Mouse (Mus musculus): ENCODE data around the gene Pxdn. TPM values are rescaled to one million over a fixed set of nuclear protein-coding genes. Genes with fewer than 3 reads are reported as not detected.

The Pxdn gene
- total RNA-seq, 1 experiment, result 53.7 TPM

DNA sequence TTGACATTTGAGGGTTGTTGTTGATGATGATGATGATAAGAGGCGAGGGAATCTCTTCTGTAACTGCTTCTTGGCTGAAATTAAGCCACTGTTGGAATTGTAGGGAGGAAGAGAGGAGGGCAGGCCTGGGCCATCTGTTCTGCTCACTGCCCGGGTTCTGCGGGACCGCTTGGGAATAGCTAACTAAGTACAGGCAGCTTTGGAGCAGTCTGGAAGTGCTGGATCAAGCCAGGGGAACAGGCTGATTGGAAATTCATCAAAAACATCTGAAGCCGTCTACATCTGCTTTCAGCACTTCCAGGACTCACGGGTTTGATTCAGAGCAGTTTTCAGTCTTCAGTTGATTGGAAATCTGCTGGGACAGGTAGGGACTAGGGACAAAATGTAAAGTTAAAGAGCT, 120.6 kb downstream of the Pxdn start:
- no peak for DNase-seq (ENCODE audit: low read depth, low spot score)
- in situ Hi-C loops (cut with MboI; ENCODE audit: low sequenced_read_pairs in 2 of 2, unreplicated experiment in 2 of 2), result no loop called here

DNA sequence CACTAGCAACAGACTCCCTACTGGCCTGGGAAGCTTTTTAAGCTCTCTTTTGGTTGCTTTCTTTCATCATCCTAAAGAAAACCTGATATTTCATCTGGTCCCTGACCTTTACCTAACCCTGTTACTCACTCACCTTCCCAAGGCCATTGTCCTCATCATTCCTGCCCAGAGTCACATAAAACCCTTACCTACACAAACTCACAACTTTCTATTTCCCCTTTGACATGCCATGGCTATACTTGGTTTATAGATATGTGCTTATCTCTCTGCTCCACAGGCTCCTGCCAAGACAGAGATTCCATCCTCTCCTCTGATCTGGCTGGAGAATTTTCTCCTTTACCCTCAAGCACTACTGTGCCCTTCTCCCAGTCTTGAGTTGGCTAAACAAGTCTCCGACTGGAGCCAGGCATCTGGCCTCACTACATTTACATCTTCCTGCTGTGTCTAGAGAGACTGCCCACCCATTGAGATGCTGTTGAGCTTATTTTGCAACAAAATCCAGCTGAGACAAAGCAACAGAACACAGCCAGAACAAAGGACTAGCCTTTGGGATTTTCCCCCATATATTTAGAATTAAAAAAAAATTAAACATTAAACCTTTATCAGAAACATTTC, 124.2 kb downstream of the Pxdn start:
- Histone ChIP-seq H3K9ac (ENCODE audit: insufficient read depth, low read depth, low read length, poor library complexity, severe bottlenecking) (no peak overlapping the region), H3K4me1 (ENCODE audit: control insufficient read depth in 2 of 2, insufficient read depth in 2 of 2, low read length in 2 of 2, poor library complexity in 1 of 2) (no peaks in the 10 kb centered on the region), H3K4me3 (ENCODE audit: insufficient read depth in 1 of 2, low read depth in 1 of 2, low read length in 2 of 2, poor library complexity in 1 of 2, severe bottlenecking in 1 of 2) (no peak overlapping the region), H3K27ac (ENCODE audit: insufficient read depth, low read depth, low read length, poor library complexity, severe bottlenecking) (peak overlapping the region; percentile 49), H3K9me3 (ENCODE audit: control insufficient read depth, insufficient read depth, low read depth, low read length) (0 out of 2 replicates have a peak, but pooled peaks cover 2% of the 10 kb centered on the region), H3K36me3 (ENCODE audit: control insufficient read depth, insufficient read depth, low read length, poor library complexity, severe bottlenecking) (no peaks in the 10 kb centered on the region)
- DNase-seq (ENCODE audit: low read depth, low spot score), result peak; percentile 11
- in situ Hi-C loops (cut with MboI; ENCODE audit: low sequenced_read_pairs in 2 of 2, unreplicated experiment in 2 of 2), result no loop called here
- TF ChIP-seq HCFC1 (IDR thresholded peaks at IDR 0.05; ENCODE audit: borderline replicate concordance, insufficient read depth, low read length) (no peak), CHD2 (IDR thresholded peaks at IDR 0.05; ENCODE audit: low read depth, low read length) (no peak), ZC3H11A (IDR thresholded peaks at IDR 0.05; ENCODE audit: borderline replicate concordance, low read depth, low read length) (no peak), MAFK (IDR thresholded peaks at IDR 0.05; ENCODE audit: insufficient read depth, low read depth, low read length) (no peak), ZNF384 (IDR thresholded peaks at IDR 0.05; ENCODE audit: low read depth, low read length) (no peak)

More for the DNA sequence above, 120.6 kb downstream of the Pxdn start:
- Histone ChIP-seq H3K9me3 (ENCODE audit: control insufficient read depth, insufficient read depth, low read depth, low read length) (0 out of 2 replicates have a peak, but pooled peaks cover 2% of the 10 kb centered on the region), H3K9ac (ENCODE audit: insufficient read depth, low read depth, low read length, poor library complexity, severe bottlenecking) (no peak overlapping the region), H3K4me3 (ENCODE audit: insufficient read depth in 1 of 2, low read depth in 1 of 2, low read length in 2 of 2, poor library complexity in 1 of 2, severe bottlenecking in 1 of 2) (no peak overlapping the region), H3K36me3 (ENCODE audit: control insufficient read depth, insufficient read depth, low read length, poor library complexity, severe bottlenecking) (no peaks in the 10 kb centered on the region; the same call in 1 of the 2 replicates), H3K4me1 (ENCODE audit: control insufficient read depth in 2 of 2, insufficient read depth in 2 of 2, low read length in 2 of 2, poor library complexity in 1 of 2) (no peaks in the 10 kb centered on the region), H3K27ac (ENCODE audit: insufficient read depth, low read depth, low read length, poor library complexity, severe bottlenecking) (no peak overlapping the region)
- TF ChIP-seq CHD2 (IDR thresholded peaks at IDR 0.05; ENCODE audit: low read depth, low read length), result no peak
- TF ChIP-seq HCFC1 (IDR thresholded peaks at IDR 0.05; ENCODE audit: borderline replicate concordance, insufficient read depth, low read length), result no peak
- no peak for TF ChIP-seq MAFK (IDR thresholded peaks at IDR 0.05; ENCODE audit: insufficient read depth, low read depth, low read length)
- TF ChIP-seq ZNF384 (IDR thresholded peaks at IDR 0.05; ENCODE audit: low read depth, low read length), result no peak
- no peak for TF ChIP-seq ZC3H11A (IDR thresholded peaks at IDR 0.05; ENCODE audit: borderline replicate concordance, low read depth, low read length)

DNA sequence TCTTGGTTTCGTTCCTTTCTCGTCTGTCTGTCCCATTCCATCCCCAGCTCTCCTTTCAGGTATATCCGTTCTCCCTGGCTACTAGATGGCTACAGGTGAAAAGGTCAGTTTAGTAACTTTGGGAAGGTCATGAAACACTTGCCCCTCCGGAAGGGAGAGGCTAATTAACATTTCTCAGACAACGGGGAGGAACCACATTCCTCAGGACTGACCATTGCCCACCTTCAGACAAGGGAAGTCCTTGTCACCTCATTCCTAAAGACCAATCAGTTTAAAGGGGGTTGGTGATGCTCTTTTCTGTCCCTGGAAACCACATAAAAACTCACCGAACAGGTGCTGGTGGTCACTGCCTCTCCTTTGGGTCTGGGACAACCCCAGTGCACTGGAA, 124.7 kb downstream of the Pxdn start:
- H3K9me3 ChIP-seq (ENCODE audit: control insufficient read depth, insufficient read depth, low read depth, low read length), result 0 out of 2 replicates have a peak, but pooled peaks cover 2% of the 10 kb centered on the region
- TF ChIP-seq ZNF384 (IDR thresholded peaks at IDR 0.05; ENCODE audit: low read depth, low read length) (no peak), MAFK (IDR thresholded peaks at IDR 0.05; ENCODE audit: insufficient read depth, low read depth, low read length) (no peak), HCFC1 (IDR thresholded peaks at IDR 0.05; ENCODE audit: borderline replicate concordance, insufficient read depth, low read length) (no peak), CHD2 (IDR thresholded peaks at IDR 0.05; ENCODE audit: low read depth, low read length) (no peak), ZC3H11A (IDR thresholded peaks at IDR 0.05; ENCODE audit: borderline replicate concordance, low read depth, low read length) (no peak)
- H3K36me3 ChIP-seq (ENCODE audit: control insufficient read depth, insufficient read depth, low read length, poor library complexity, severe bottlenecking), result no peaks in the 10 kb centered on the region
- in situ Hi-C loops (cut with MboI; ENCODE audit: low sequenced_read_pairs in 2 of 2, unreplicated experiment in 2 of 2), result no loop called here
- H3K27ac ChIP-seq (ENCODE audit: insufficient read depth, low read depth, low read length, poor library complexity, severe bottlenecking), result peak overlapping the region; percentile 85
- peak; percentile 11 for DNase-seq (ENCODE audit: low read depth, low spot score)
- H3K4me3 ChIP-seq (ENCODE audit: insufficient read depth in 1 of 2, low read depth in 1 of 2, low read length in 2 of 2, poor library complexity in 1 of 2, severe bottlenecking in 1 of 2), result no peak overlapping the region
- no peak overlapping the region for H3K9ac ChIP-seq (ENCODE audit: insufficient read depth, low read depth, low read length, poor library complexity, severe bottlenecking)
- no peaks in the 10 kb centered on the region for H3K4me1 ChIP-seq (ENCODE audit: control insufficient read depth in 2 of 2, insufficient read depth in 2 of 2, low read length in 2 of 2, poor library complexity in 1 of 2)

Other genes with a start within 250 kb of the Pxdn start
- gene Tpo, start 195.0 kb downstream of the Pxdn start, total RNA-seq (2012; rRNA removed), result 0.26 and 0.31 TPM in 2 replicates

Data from ES-E14 (cell line).